ENCODE assay signal across 9 mouse cellular contexts in genomic region chr17:5935680-5936079, GRCm38 (mm10). TPM values are rescaled to one million over a fixed set of nuclear protein-coding genes. Genes with fewer than 3 reads are reported as not detected.
DNase-seq lines count a peak whose midpoint lies in the region; ATAC-seq lines count a peak whose summit lies in the region.
"Had no signal": no experiment of that assay in that cellular context is flagged by ENCODE, and none has a peak within 500 bp of the region (broad histone marks: within the 10 kb centered on the region; RNA-seq: fewer than 3 reads in every experiment).

No protein-coding gene starts in this region.

- 67% methylated on average over 3 of the region's 3 CpGs for WGBS in forebrain, embryonic 11.5 days
- WGBS in forebrain, embryonic 15.5 days, result 64% methylated on average over 3 of the region's 3 CpGs
- 54% methylated on average over 3 of the region's 3 CpGs for WGBS in lung, embryonic 15.5 days
- WGBS in liver, embryonic 15.5 days (ENCODE audit: insufficient replicate concordance), result 62% methylated on average over 3 of the region's 3 CpGs

- no peaks in the 10 kb centered on the region for H3K9me3 ChIP-seq in forebrain, embryonic 11.5 days (ENCODE audit: control insufficient read depth, low read length)
- no peaks in the 10 kb centered on the region for H3K9me3 ChIP-seq in forebrain, embryonic 15.5 days
- H3K9me3 ChIP-seq in lung, embryonic 15.5 days, result no peaks in the 10 kb centered on the region
- H3K9me3 ChIP-seq in liver, embryonic 15.5 days (replicated peaks), result no peaks in the 10 kb centered on the region

- H3K27ac ChIP-seq in forebrain, embryonic 11.5 days (ENCODE audit: low read depth, low read length), result no peak overlapping the region
- no peak overlapping the region for H3K27ac ChIP-seq in forebrain, embryonic 15.5 days (replicated peaks)
- no peak overlapping the region for H3K27ac ChIP-seq in lung, embryonic 15.5 days
- no peak overlapping the region for H3K27ac ChIP-seq in liver, embryonic 15.5 days (replicated peaks)

- no peak overlapping the region for H3K4me3 ChIP-seq in forebrain, embryonic 11.5 days (ENCODE audit: low read depth, low read length)
- H3K4me3 ChIP-seq in forebrain, embryonic 15.5 days, result no peak overlapping the region
- H3K4me3 ChIP-seq in lung, embryonic 15.5 days, result no peak overlapping the region
- H3K4me3 ChIP-seq in liver, embryonic 15.5 days (replicated peaks), result 0 out of 2 replicates have a peak overlapping the region, but pooled peaks have one; percentile 43
- H3K4me3 ChIP-seq: myocyte had no signal

- peaks cover 8% of the 10 kb centered on the region for H3K27me3 ChIP-seq in forebrain, embryonic 11.5 days (ENCODE audit: control insufficient read depth, insufficient read depth, low read length)
- H3K27me3 ChIP-seq in forebrain, embryonic 15.5 days, result peaks cover 6% of the 10 kb centered on the region
- H3K27me3 ChIP-seq in lung, embryonic 15.5 days, result peaks cover 6% of the 10 kb centered on the region; the same call in 1 of the 2 replicates
- peaks cover 18% of the 10 kb centered on the region for H3K27me3 ChIP-seq in liver, embryonic 15.5 days

- peaks cover 10% of the 10 kb centered on the region; the same call in 1 of the 2 replicates for H3K4me1 ChIP-seq in forebrain, embryonic 11.5 days (replicated peaks; ENCODE audit: control insufficient read depth, insufficient read depth, low read length)
- peaks cover 11% of the 10 kb centered on the region for H3K4me1 ChIP-seq in forebrain, embryonic 15.5 days
- H3K4me1 ChIP-seq in lung, embryonic 15.5 days, result peaks cover 14% of the 10 kb centered on the region
- H3K4me1 ChIP-seq in liver, embryonic 15.5 days (replicated peaks), result peaks cover 17% of the 10 kb centered on the region

- no peak for ATAC-seq in forebrain, embryonic 11.5 days (replicated peaks; ENCODE audit: low FRiP score)
- no peak for ATAC-seq in forebrain, embryonic 15.5 days (replicated peaks)
- no peak for ATAC-seq in lung, embryonic 15.5 days (ENCODE audit: borderline replicate concordance, extremely low read depth, low FRiP score, low TSS enrichment)
- no peak for ATAC-seq in liver, embryonic 15.5 days (ENCODE audit: insufficient read depth)

- no peaks in the 10 kb centered on the region for H3K36me3 ChIP-seq in forebrain, embryonic 11.5 days (ENCODE audit: control insufficient read depth, insufficient read depth, low read length)
- no peaks in the 10 kb centered on the region for H3K36me3 ChIP-seq in forebrain, embryonic 15.5 days
- H3K36me3 ChIP-seq in lung, embryonic 15.5 days, result peaks cover 5% of the 10 kb centered on the region; the same call in 1 of the 2 replicates
- peaks cover 5% of the 10 kb centered on the region; the same call in 1 of the 2 replicates for H3K36me3 ChIP-seq in liver, embryonic 15.5 days (replicated peaks)

- no peak overlapping the region for H3K9ac ChIP-seq in forebrain, embryonic 11.5 days (ENCODE audit: low read length)
- no peak overlapping the region for H3K9ac ChIP-seq in forebrain, embryonic 15.5 days (replicated peaks)
- no peak overlapping the region for H3K9ac ChIP-seq in lung, embryonic 15.5 days
- no peak overlapping the region for H3K9ac ChIP-seq in liver, embryonic 15.5 days

- H3K4me2 ChIP-seq in forebrain, embryonic 11.5 days (ENCODE audit: low read depth, low read length, severe bottlenecking), result no peak overlapping the region
- no peak overlapping the region for H3K4me2 ChIP-seq in forebrain, embryonic 15.5 days (replicated peaks)
- peak overlapping the region; percentile 58; the same call in 1 of the 2 replicates for H3K4me2 ChIP-seq in lung, embryonic 15.5 days
- peak overlapping the region; percentile 72; the same call in 1 of the 2 replicates for H3K4me2 ChIP-seq in liver, embryonic 15.5 days

- peak; percentile 30 for DNase-seq in forebrain, embryonic 11.5 days (ENCODE audit: low spot score)
- DNase-seq in lung, postnatal 10 days, result no peak
- DNase-seq in adipocyte (ENCODE audit: low spot score), result peak; percentile 28
- DNase-seq in ovary, postnatal 36 days (ENCODE audit: low spot score), result no peak
- no peak for DNase-seq in embryo, embryonic 9.5 days (ENCODE audit: extremely low spot score)

RNA-seq across cellular contexts. Expression of gene Synj2, which starts 5.4 kb away (rescaled TPM):
- polyA plus RNA-seq in forebrain, embryonic 11.5 days (2014; fragmentation: Nextera tagmentation; extraction: Ambion mirVana), result 1.0 and 1.2 TPM in 2 replicates
- 0.81 and 1.4 TPM in 2 replicates for polyA plus RNA-seq in forebrain, embryonic 15.5 days (2015; fragmentation: Nextera tagmentation; extraction: Ambion mirVana)
- polyA plus RNA-seq in lung, embryonic 15.5 days (2015; fragmentation: Nextera tagmentation; extraction: Ambion mirVana), result 3.3 and 3.4 TPM in 2 replicates
- polyA plus RNA-seq in liver, embryonic 15.5 days (2015; fragmentation: Nextera tagmentation; extraction: Ambion mirVana), result 2.4 and 2.6 TPM in 2 replicates

Comparison
In these comparisons a context has a peak if more than half of its experiments do, and no peak if none do; other contexts are left out.
1. DNase-seq: peak in forebrain, embryonic 11.5 days (single experiment) and adipocyte (single experiment); none in lung, postnatal 10 days (single experiment), ovary, postnatal 36 days (single experiment) and embryo, embryonic 9.5 days (single experiment).
2. H3K4me2 ChIP-seq: peak in lung, embryonic 15.5 days (single experiment) and liver, embryonic 15.5 days (single experiment); none in forebrain, embryonic 11.5 days (single experiment) and forebrain, embryonic 15.5 days (single experiment).